Mouse (Mus musculus): ENCODE measurements around the gene Ltn1.

Ltn1 gene

DNA sequence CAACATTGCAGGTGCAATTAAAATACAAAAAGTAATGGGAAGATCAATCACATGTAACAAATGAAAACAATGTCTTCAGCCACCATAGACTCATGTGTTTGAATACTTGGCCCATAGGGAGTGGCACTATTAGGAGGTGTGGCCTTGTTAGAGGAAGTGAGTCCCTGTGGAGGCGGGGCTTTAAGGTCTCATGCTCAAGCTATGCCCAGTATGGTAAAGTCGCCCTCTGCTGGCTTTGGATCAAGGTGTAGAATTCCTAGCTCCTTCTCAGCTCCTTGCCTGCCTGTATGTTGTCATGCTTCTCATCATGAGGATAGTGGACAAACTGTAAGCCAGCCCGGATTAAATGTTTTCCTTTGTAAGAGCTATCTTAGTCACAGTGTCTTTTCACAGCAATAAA lies 27.4 kb downstream of the Ltn1 start:
- no peak for ATAC-seq (ENCODE audit: insufficient number of reproducible peaks, low FRiP score, low TSS enrichment)

DNA sequence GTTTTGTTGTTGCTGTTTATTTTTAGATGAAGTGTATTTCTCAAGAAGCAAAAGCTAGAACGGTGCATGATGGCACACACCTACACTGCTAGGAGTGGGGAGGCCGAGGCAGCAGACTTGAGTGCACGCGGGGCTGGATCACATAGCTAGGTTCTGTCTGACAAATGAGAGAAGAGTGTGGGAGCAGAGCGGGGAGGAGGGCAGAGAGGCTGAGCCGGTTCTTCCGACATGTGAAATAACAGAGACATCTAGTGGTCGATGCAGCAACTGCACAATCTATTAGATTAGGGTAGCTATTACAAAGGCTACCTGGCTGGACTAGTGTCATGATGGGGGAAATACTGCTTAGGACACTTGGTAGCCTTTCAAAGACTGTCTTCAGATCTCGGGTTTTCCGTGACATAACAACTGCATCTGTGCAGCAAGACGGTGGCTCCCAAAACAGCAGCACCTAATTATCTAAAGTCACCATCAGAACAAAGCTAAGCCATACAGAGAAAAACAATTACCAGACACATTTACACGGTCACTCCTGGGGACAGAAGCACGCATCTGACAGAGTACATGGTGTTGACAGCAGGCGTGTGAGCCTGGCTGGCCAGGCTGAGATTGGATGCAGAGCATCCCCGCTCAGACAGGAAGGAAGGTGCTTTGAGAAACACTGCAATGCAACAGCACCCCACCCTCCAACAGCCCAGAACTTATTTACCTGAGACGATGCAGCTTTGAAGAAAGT lies 38.4 kb downstream of the Ltn1 start:
- peak; percentile 94 for ATAC-seq (ENCODE audit: insufficient number of reproducible peaks, low FRiP score, low TSS enrichment)

DNA sequence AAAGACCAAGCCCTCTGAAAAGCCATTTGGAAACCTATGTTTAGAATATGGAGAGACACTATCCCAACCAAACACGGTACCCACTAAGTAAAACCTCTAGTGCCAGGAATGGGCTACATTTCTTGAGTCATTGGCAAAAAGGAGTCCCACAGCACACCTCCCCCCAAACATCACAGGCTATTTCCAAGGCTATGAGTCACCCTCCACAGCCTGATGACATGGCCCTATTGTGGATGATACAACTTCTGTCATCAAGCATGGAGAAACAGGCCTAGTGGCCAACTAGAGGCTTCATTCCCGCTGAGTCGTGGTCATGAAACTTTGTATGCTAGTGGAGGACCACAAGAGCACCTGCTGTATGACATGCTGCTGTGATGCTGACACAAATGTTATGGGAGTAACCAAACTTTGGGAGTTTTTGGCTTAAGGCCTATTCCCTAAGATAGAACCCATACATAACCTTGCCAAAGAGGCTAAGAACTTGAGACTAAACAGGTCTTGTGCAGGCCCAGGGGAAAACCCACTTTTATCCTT lies 44.9 kb downstream of the Ltn1 start:
- ATAC-seq (ENCODE audit: insufficient number of reproducible peaks, low FRiP score, low TSS enrichment), result no peak

DNA sequence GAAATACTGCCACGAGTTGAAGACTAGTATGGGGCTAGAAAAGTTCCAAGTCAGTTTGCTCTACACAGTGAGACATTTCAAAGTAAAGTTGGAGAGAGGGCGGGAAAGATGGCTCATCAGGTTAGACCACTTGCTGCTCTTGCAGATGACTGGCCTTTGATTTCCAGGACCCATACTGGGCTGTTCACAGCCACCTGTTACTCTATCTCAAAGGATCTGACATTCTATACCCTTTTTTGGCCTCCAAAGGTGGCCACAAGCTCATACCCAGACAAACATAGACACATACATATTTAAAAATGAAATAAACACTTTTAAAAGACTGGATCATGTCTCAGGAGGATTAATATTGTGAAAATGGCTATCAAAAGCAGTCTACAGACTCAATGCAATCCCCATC lies 48.0 kb downstream of the Ltn1 start:
- ATAC-seq (ENCODE audit: insufficient number of reproducible peaks, low FRiP score, low TSS enrichment), result no peak

DNA sequence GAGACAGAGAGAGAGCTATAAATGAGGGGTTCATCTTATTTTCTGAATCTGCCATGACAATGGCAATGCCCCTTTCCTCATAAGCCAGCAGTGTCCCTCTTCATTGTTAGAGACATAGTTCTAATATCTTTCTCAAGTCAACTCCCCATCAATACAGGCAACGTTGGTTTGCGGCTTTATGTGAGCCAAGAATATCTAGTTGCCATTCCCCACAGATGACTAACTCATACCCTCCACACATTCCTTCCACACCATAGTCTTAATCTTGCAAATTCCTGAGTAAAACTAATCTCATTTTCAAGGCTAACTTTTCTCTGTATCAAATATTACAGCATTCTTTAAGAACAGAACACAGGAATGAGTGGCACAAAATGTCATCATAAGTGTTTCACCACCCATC lies 49.4 kb downstream of the Ltn1 start:
- no peak for ATAC-seq (ENCODE audit: insufficient number of reproducible peaks, low FRiP score, low TSS enrichment)

DNA sequence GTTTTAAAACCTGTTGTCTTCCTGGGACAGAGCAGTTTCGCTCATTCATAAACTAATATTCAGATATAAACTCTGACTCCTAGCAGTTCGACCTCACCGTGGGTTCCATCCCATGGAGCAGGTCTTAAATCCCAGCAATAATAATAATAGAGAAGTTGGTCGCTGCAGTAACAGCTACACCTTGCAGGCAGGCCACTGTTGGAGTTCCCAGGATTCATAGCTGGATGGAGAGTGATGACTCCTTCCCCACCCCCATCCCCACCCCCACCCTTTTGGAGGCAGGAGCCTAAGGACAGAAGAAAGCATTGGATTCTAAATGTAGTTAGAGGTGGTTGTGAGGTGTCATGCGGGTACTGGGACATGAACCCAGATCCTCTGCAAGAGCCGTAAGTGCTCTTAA lies 66.0 kb downstream of the Ltn1 start:
- no peak for ATAC-seq (ENCODE audit: insufficient number of reproducible peaks, low FRiP score, low TSS enrichment)

DNA sequence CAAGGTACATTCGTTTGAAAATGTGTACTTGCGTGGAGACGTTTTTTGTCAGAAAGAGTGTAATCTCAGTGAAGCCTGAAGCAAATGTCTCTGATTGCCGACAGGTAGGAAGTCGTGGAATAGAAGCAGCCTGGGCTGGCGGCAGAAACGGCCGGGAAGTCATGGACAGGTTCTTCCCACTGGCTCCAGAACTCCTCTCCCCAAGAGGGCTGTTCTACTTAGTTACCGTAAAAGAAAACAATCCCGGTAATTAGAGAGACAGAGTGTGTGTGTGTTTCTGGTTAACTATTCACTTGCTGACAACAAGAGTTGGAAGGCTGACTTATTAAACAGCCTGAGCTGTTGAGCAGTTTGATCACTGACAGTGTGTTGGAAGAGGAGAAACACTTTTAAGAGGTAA lies 66.4 kb downstream of the Ltn1 start:
- no peak for ATAC-seq (ENCODE audit: insufficient number of reproducible peaks, low FRiP score, low TSS enrichment)

DNA sequence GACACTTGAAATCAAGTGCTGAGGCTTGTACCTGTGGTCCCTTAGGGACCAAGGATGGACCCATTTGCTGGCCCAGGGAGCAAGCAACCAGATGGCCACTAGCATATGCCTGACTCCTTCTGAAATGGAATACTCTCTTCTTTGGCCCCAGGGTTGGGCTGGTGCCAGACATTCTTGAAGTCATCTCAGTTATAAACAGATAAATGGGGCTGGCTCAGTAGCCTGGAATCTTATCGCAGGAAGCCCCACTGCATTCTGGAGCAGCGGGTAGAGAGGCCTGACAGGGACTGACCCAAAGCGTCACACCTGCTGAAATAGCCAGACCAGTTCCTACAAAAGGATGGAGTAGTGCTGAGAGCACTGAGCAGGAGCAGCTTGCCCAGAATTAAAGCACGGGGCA lies 68.2 kb downstream of the Ltn1 start:
- peak; percentile 92 for ATAC-seq (ENCODE audit: insufficient number of reproducible peaks, low FRiP score, low TSS enrichment)

DNA sequence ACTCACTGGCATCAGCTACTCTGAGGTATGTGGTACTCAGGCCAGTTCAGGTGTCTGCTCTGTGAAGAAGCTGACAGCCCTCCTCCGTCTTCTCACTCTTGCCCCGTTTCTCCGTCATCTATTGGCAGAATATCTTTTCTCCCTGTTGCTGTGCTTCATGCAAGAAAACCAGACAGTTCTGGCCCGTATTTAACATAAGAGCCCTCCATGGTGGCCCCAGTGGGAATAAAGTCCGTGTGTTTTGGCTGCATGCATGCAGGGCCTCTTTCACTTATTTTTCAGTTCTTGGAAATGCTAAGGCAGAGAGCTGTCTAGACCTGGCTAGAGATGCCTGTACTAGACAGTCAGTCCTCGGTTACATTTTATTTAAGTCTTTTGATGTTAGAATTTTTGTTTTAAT lies 72.3 kb downstream of the Ltn1 start:
- no peak for ATAC-seq (ENCODE audit: insufficient number of reproducible peaks, low FRiP score, low TSS enrichment)

DNA sequence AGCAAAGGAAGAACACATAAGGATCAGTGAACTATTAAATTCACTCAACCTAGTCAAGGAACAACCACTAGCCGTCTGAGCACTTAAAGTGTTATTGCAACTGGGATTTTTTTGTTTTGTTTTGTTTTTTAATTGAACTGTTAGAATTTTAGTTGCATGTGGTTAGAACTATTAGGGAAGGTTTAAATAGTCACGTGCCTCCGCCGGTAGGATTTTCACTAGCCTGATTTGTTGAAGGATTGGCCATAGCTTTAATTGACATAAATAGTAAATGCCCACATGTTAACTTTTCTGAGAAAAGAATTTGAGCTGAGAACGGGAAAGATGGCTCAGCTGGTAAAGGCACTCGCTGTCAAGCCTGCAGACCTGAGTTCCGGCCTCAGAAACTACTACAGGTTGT lies 77.7 kb downstream of the Ltn1 start:
- ATAC-seq (ENCODE audit: insufficient number of reproducible peaks, low FRiP score, low TSS enrichment), result no peak

DNA sequence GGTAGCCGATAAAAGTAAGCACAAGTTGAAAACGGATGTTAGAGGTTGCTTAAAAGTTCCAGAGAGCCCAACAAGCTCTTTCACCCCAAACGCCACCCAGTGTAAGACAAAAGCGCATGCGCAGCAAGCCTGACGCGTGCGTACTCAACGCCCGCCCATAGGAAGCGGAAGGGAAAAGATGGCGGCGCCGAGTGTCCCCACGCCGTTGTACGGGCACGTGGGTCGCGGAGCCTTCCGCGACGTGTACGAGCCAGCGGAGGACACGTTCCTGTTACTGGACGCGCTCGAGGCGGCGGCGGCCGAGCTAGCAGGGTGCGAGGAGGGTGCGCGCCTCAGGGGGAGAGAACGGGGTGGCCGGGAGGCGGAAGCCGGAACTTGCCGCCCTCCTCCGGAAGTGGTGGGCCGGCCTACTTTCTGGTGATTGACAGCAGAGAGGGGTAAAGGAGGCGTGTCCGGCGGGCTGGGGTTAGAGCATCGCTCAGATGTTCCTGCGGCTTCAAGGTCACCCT lies 78.3 kb downstream of the Ltn1 start, which contains the start of gene N6amt1:
N6amt1 (plus strand) TSS at position 111 of the 509 bp plus-strand sequence.
- ATAC-seq (ENCODE audit: insufficient number of reproducible peaks, low FRiP score, low TSS enrichment), result peak; percentile 99

DNA sequence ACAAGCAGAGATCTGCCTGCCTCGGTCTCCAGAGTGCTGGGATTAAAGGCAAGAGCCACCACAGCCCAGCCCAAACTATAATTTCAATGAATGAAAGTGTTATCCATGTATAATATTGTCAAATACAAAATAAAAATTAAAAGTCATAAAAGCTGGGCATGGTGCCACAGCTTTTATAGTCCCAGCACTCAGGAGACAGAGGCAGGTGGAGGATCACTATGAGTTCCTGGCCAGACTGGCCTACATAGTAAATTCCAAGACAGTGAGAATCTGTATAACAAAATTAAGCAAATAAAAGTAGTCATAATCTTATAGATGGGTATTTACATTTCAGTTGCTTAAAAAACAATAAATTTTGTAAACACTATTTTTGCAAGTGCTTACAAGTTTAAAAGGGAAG lies 78.8 kb downstream of the Ltn1 start:
- ATAC-seq (ENCODE audit: insufficient number of reproducible peaks, low FRiP score, low TSS enrichment), result no peak

DNA sequence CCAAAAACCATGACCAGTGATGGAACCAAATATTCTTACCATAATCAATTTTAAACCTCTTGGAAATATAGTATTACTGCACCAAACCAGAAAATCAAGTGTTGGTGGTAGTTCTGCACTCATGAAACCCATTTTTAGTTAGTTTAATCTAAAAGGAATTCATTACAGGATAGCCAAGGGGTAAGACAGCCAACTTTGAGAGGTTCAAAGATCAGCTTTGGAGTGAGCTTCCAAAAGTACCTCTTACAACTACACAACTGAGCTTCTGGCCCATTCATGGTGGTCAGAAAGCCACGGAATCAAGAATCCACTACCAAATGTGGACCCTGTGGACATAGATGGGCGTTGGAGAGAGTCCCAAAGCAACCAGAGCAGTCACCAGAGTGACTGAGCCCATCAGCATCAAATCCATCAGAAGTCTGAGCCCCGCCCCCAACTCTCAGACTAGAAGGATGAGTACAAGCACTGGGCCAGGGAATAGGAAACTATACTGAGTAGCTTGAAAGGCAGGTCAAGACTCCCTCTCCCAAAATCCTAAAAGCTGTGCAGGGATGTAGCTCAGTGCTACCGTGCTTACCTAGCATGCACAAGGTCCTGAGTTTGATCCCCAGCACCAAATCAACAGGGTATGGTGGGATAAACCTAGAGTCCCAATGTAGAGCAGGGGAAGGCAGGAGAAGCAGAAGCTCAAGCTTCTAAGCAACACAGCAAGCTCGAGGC lies 80.9 kb downstream of the Ltn1 start:
- no peak for ATAC-seq (ENCODE audit: insufficient number of reproducible peaks, low FRiP score, low TSS enrichment)

DNA sequence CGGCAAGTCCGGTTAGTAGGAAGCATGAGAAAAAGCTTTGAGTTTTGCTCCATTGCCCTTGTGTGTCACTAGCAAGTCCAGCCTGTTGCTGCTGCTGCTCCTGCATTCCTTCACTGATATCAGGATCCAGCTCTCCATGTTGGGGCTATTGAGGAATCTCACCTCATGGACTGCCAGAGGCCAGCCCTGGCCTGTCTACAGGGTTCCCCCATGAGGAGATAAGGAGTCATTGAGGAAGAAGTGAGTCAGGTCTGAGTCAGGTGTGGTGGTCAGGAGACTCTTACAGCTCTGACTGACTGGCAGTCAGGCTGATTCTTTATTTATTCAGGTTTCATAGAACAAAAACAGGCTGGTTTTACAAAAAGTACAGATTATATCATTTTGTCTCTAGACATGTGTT lies 84.3 kb downstream of the Ltn1 start:
- no peak for ATAC-seq (ENCODE audit: insufficient number of reproducible peaks, low FRiP score, low TSS enrichment)

DNA sequence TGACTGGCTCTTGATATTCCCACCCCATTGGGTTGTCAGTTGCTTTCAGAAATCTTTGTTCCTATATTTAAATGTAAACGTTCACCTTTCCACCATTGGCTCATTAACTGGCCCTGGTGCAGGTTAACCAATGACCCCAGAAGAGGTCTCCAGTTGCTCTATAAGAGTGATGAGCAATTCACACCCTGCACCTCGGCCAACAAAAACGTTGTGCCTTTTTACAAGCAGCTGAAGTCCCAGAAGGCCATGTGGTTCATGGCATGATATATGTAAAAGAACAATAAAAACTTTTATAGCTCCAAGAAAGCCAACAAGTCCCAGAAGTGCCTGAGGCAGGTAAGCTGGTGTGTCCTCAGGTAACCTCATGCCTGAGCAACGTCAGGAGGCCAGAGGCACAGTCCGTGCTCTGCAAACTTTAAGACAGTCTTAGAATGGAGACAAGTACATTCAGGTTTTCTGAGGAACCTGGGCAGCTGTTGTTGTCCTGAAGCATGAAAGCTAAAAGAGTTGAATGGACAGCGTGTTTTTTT lies 91.3 kb downstream of the Ltn1 start:
- ATAC-seq (ENCODE audit: insufficient number of reproducible peaks, low FRiP score, low TSS enrichment), result no peak

DNA sequence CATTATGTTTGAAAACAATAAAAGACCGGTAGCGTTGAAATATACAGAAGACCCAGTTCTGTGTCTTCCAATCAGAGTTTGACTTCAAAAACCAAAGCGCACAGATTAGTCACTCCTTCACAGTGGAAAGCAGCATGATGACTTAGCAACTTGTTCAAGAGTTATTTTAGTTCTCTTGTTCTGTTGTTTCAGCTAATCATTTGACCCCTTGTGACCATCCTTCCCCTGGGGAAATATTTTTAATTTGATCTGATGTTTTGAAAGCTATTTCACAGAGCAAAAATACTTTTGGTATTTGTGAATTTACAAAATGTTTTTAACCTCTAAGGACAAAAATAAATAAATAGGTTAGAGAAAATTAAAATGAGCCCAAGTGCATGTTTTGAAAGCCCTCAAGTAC lies 97.7 kb downstream of the Ltn1 start:
- no peak for ATAC-seq (ENCODE audit: insufficient number of reproducible peaks, low FRiP score, low TSS enrichment)

DNA sequence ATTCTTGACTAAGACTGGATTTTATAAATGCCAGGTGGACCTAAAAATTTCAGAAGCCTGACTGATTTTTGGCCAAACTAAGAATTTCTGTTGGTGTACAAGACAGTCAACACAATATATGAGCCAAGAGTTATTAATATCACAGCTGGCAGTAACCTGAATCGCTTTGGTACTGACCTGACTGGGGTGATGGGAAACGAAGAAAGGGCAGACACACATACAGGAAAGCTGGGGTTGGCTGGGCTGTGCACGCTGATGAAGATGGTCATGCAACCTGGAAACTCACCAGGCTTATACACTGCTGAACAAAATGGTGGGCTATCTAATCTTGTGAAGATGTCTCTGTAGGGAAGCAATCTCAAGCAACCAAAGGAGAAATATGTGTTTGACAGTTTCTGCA lies 102.4 kb downstream of the Ltn1 start:
- no peak for ATAC-seq (ENCODE audit: insufficient number of reproducible peaks, low FRiP score, low TSS enrichment)
